Mouse (Mus musculus) midbrain, embryonic 11.5 days (tissue): ENCODE results near the gene Ttc30b. TPM values are rescaled to one million over a fixed set of nuclear protein-coding genes. Genes with fewer than 3 reads are reported as not detected.

Source experiments
- ATAC-seq: fragments of 200-750 bp; cut with Nextera tagmentation; 2 replicates; pipeline ENCODE4 v1.8.0; 2017; ENCODE audit warnings: moderate TSS enrichment, moderate library complexity; ENCODE audit not compliant: low FRiP score
- DNase-seq: peaks from one replicate; pipeline ENCODE4 v3.0.0; 2015; ENCODE audit warnings: low spot score; ENCODE audit errors: missing footprints
- H3K27ac ChIP-seq: fragments of 300-500 bp; sonication (generic); 2 replicates; pipeline ENCODE4 v1.5.1; 2014; ENCODE audit warnings: low read depth, low read length
- H3K27me3 ChIP-seq: fragments of 300-500 bp; sonication (generic); 2 replicates; pipeline ENCODE4 v1.6.1; 2014; ENCODE audit warnings: mild to moderate bottlenecking, low read length, moderate library complexity, mixed read lengths; ENCODE audit not compliant: control insufficient read depth, insufficient read depth
- H3K36me3 ChIP-seq: fragments of 300-500 bp; sonication (generic); 2 replicates; pipeline ENCODE4 v1.6.1; 2014; ENCODE audit warnings: mild to moderate bottlenecking, low read length, moderate library complexity, mixed read lengths; ENCODE audit not compliant: control insufficient read depth, insufficient read depth
- H3K4me1 ChIP-seq: fragments of 300-500 bp; sonication (generic); 2 replicates; pipeline ENCODE4 v1.6.1; 2014; ENCODE audit warnings: low read length; ENCODE audit not compliant: control insufficient read depth, insufficient read depth
- H3K4me2 ChIP-seq: fragments of 300-500 bp; sonication (generic); 2 replicates; pipeline ENCODE4 v1.6.1; 2014; ENCODE audit warnings: mild to moderate bottlenecking, moderate library complexity
- H3K4me3 ChIP-seq: fragments of 300-500 bp; sonication (generic); 2 replicates; pipeline ENCODE4 v1.5.1; 2014; ENCODE audit warnings: low read depth, low read length
- H3K9ac ChIP-seq: fragments of 300-500 bp; sonication (generic); 2 replicates; pipeline ENCODE4 v1.6.1; 2014; ENCODE audit warnings: low read length
- H3K9me3 ChIP-seq: fragments of 300-500 bp; sonication (generic); 2 replicates; pipeline ENCODE4 v1.6.1; 2016; ENCODE audit warnings: low read length; ENCODE audit not compliant: control insufficient read depth
- WGBS: fragments of 180-500 bp; shearing (Covaris S2); extraction: QIAGEN DNeasy Blood & Tissue Kit; methylation state at CpG from one replicate; pipeline ENCODE4 v1.1.7; 2014; 5-methylcytosine and 5-hydroxymethylcytosine counted together
- polyA plus RNA-seq: library from polyadenylated mRNA; unstranded; fragments of >200 nt; fragmentation: Nextera tagmentation; extraction: Ambion mirVana; gene quantifications from 2 replicates; pipeline ENCODE4 v1.2.1, GENCODE M21; 2014

Gene Ttc30b
- polyA plus RNA-seq, 1 experiment from 2014 or later: 9.0 TPM

DNA sequence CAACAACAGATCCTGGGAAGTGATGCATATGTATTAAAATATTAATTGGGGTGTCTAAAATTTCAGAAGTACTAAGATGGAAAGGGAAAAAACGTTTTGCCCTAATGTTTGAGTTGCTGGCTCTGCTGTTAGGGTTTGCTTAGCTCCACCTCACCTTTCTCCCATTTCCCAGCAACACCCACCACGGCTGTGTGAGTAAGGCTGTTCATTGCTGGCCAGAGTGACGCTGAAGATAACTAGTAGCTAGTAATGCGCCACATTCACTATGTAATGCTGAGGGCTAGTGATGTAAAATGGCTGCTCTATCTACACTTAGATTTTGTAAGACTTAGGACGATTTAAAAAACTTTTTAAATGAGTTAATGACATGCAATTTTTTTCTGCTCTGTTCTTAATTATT lies 42.7 kb downstream of the Ttc30b start:
- peaks cover 2% of the 10 kb centered on the region; the same call in 1 of the 2 replicates for H3K9me3 ChIP-seq
- no peak overlapping the region for H3K9ac ChIP-seq
- WGBS: 91% methylated on average over 5 of the region's 5 CpGs
- H3K4me1 ChIP-seq: no peaks in the 10 kb centered on the region
- ATAC-seq: no peak
- no peak overlapping the region for H3K4me2 ChIP-seq
- no peak for DNase-seq
- no peaks in the 10 kb centered on the region for H3K27me3 ChIP-seq
- no peak overlapping the region for H3K4me3 ChIP-seq
- H3K27ac ChIP-seq: no peak overlapping the region
- peaks cover 5% of the 10 kb centered on the region; the same call in 1 of the 2 replicates for H3K36me3 ChIP-seq

DNA sequence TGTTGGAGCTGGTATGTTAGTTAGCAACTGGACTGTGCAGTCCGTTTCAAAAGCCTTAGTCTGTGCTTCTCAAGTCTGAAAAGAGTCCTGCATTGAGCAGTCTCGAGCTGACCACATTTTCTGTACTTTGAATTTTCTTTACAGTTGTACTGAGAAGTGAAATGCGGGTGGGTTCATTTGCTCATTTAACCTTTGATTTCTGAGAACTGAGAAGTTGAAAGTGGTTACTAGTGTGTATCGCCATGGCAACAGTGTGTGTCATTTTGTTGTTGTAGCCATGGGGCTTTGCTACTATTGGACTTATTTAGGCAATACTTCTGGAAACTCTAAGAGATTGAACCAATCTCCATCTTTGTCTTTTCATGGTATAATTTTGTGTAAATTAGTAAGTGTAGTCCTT lies 46.4 kb downstream of the Ttc30b start:
- no peak for ATAC-seq
- DNase-seq: no peak
- WGBS: 62% methylated on average over 4 of the region's 4 CpGs

More for the DNA sequence above, 46.4 kb downstream of the Ttc30b start:
- Histone ChIP-seq H3K9ac (no peak overlapping the region), H3K4me2 (no peak overlapping the region), H3K4me1 (no peaks in the 10 kb centered on the region), H3K36me3 (0 out of 2 replicates have a peak, but pooled peaks cover 5% of the 10 kb centered on the region), H3K27ac (no peak overlapping the region), H3K4me3 (no peak overlapping the region), H3K9me3 (no peaks in the 10 kb centered on the region), H3K27me3 (no peaks in the 10 kb centered on the region)

Other genes with a start within 250 kb of the Ttc30b start
- 27.0 and 31.8 TPM in 2 replicates for gene Nfe2l2, start 233.9 kb downstream of the Ttc30b start, polyA plus RNA-seq
- gene Agps, start 106.4 kb downstream of the Ttc30b start, polyA plus RNA-seq: 44.0 and 46.3 TPM in 2 replicates
- 0.96 and 0.98 TPM in 2 replicates for gene Ttc30a2, start 39.6 kb upstream of the Ttc30b start, polyA plus RNA-seq
- gene Ttc30a1, start 43.4 kb upstream of the Ttc30b start, polyA plus RNA-seq: 11.4 and 12.0 TPM in 2 replicates